Mouse (Mus musculus): ENCODE results near the gene 4933405O20Rik.

4933405O20Rik gene

GRCm38 (mm10) chr7:50598890-50599289 lies at the start of gene 4933405O20Rik:
Gene 4933405O20Rik (plus strand): TSS chr7:50599190.
- DNase-seq, result no peak

- no peak for DNase-seq
Observed at GRCm38 (mm10) chr7:50549572-50549971, 49.4 kb upstream of the 4933405O20Rik start.

- DNase-seq, result no peak
Observed at GRCm38 (mm10) chr7:50551426-50551825, 47.6 kb upstream of the 4933405O20Rik start.

- no peak for DNase-seq
Observed at GRCm38 (mm10) chr7:50562708-50563107, 36.3 kb upstream of the 4933405O20Rik start.

GRCm38 (mm10) chr7:50573841-50574240 lies 25.1 kb upstream of the 4933405O20Rik start:
- no peak for DNase-seq

GRCm38 (mm10) chr7:50588642-50589424 lies 10.2 kb upstream of the 4933405O20Rik start:
- no peak for DNase-seq

GRCm38 (mm10) chr7:50614101-50614500 lies 15.1 kb downstream of the 4933405O20Rik start:
- DNase-seq, result peak; percentile 11

GRCm38 (mm10) chr7:50629186-50629585 lies 30.2 kb downstream of the 4933405O20Rik start:
- DNase-seq, result no peak

GRCm38 (mm10) chr7:50633147-50633546 lies 34.2 kb downstream of the 4933405O20Rik start:
- no peak for DNase-seq
